Mouse (Mus musculus) brain, embryonic 14.5 days (tissue): ENCODE data around the gene P2rx3.

Source experiments
- CTCF ChIP-seq: fragments of 200-500 bp; IDR thresholded peaks from 2 replicates; pipeline ENCODE4 v1.5.1; 2012; ENCODE audit warnings: inconsistent platforms, mild to moderate bottlenecking, moderate library complexity, borderline replicate concordance; ENCODE audit not compliant: insufficient read depth, insufficient read length; ENCODE audit errors: extremely low read depth
- POLR2A ChIP-seq: fragments of 200-500 bp; IDR thresholded peaks from 2 replicates; pipeline ENCODE4 v1.6.1; 2012; ENCODE audit warnings: mild to moderate bottlenecking, inconsistent platforms, borderline replicate concordance; ENCODE audit not compliant: poor library complexity, insufficient read depth, insufficient read length, severe bottlenecking; ENCODE audit errors: extremely low read depth

DNA sequence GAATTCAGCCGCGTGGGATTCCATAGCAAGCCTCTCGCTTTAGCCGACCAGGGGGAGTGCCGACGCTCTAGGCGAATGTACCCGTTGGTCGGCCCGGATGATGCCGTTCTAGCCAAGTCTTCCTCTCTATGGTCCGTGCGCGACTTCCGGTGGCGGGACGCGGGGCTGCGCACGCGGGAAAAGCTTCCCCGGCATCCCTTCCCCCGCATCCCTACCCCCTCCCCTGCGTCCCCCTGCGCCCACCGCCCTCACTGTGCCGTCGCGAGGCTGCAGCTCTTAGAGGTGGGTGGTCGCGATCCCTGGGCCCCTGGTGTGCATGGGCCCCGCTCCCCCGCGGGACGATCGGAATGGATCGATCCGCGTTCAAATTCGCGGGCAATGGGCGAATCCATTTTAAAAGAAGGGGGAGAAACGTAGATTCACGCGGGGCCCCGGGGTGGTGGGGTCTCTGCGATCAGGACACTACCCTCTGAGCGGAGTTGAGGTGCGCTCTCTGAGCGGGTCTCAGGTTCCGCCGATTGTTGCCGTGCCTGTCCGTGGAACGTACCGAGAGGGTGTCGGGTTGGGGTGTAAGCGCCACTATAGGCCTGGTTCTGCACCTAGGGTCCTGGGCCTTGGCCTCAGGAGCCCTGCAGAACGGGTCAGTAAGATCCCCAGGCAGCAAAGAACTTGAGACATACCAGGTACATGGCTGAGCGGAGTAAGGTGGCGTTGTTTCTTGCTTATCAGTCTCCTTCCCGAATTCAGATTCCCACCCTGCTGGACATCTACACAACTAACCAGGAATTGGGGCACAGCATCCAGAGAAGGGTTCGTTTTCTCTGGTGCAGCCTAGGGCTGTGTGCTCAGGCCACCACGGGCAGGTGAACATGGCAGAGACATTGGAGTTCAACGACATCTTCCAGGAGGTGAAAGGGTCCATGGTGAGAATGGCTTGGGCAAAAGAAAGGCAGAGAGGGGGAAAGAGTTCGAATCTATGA, at the start of gene P2rx3, which contains the start of gene Ssrp1:
- TF ChIP-seq CTCF (no peak; the same call in 1 of the 2 replicates), POLR2A (peak; percentile 48; the same call in 1 of the 2 replicates)
